Mouse (Mus musculus): ENCODE measurements at regions not wholly inside any gene's neighbourhood (a gene's known extent, or its start where the extent isn't known, plus 50 kb on each side); places are given as distances from the start of the nearest gene placed in this dataset.
A peak's percentile ranks its signal among the peaks of the same experiment; 100 is the strongest.

GRCm38 (mm10) chr1:76980498-76981152, 534.3 kb downstream of the Epha4 start:
- H3K9me3 ChIP-seq (replicated peaks; ENCODE audit: control insufficient read depth, low read length) = no peaks in the 10 kb centered on the region
- 52% methylated on average over 9 of the region's 9 CpGs for WGBS
- H3K4me3 ChIP-seq (ENCODE audit: low read depth, low read length) = no peak overlapping the region
- H3K27me3 ChIP-seq (ENCODE audit: control insufficient read depth, insufficient read depth, low read length) = no peaks in the 10 kb centered on the region
- H3K27ac ChIP-seq (ENCODE audit: low read depth) = 0 out of 2 replicates have a peak overlapping the region, but pooled peaks have one; percentile 13
- H3K9ac ChIP-seq (replicated peaks; ENCODE audit: low read depth, low read length) = no peak overlapping the region
- peak; percentile 44 for DNase-seq (ENCODE audit: low spot score)
- ATAC-seq (ENCODE audit: insufficient read depth, low read depth) = no peak
- H3K36me3 ChIP-seq (replicated peaks; ENCODE audit: control insufficient read depth, insufficient read depth, low read length) = no peaks in the 10 kb centered on the region
- TF ChIP-seq CTCF (IDR thresholded peaks at IDR 0.05; ENCODE audit: low read depth) = no peak
- TF ChIP-seq EP300 (IDR thresholded peaks at IDR 0.05; ENCODE audit: low read depth) = no peak
- peaks cover 8% of the 10 kb centered on the region; the same call in 1 of the 2 replicates for H3K4me1 ChIP-seq (ENCODE audit: control insufficient read depth, insufficient read depth)
- H3K4me2 ChIP-seq (ENCODE audit: low read depth, low read length) = no peak overlapping the region

DNA sequence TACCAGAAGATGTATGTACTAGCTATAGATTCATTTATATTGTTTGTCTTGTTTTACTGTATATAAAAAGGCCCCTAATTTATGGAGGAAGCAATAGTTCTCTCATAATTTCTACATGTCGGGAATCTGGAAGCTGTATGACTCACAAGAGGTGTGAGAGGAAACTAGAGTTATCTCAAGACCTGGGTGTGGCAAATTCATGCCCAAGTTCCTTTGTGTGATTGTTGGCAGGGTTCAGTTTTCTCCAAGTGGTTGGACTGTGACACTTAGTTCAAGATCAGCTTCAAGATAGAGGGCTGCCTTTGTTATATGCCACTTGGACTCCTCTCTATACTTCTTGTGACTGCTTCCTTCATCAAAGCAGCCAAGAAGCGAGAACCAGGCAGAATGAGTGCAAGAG, 521.1 kb downstream of the Epha4 start:
- no peak overlapping the region for H3K4me3 ChIP-seq (ENCODE audit: low read depth, low read length)
- no peak for TF ChIP-seq CTCF (IDR thresholded peaks at IDR 0.05; ENCODE audit: low read depth)
- TF ChIP-seq EP300 (IDR thresholded peaks at IDR 0.05; ENCODE audit: low read depth) = no peak
- WGBS = 65% methylated on average over 2 of the region's 2 CpGs
- H3K27me3 ChIP-seq (ENCODE audit: control insufficient read depth, insufficient read depth, low read length) = no peaks in the 10 kb centered on the region
- H3K4me2 ChIP-seq (ENCODE audit: low read depth, low read length) = no peak overlapping the region
- H3K36me3 ChIP-seq (replicated peaks; ENCODE audit: control insufficient read depth, insufficient read depth, low read length) = no peaks in the 10 kb centered on the region
- H3K9ac ChIP-seq (replicated peaks; ENCODE audit: low read depth, low read length) = no peak overlapping the region
- no peaks in the 10 kb centered on the region for H3K4me1 ChIP-seq (ENCODE audit: control insufficient read depth, insufficient read depth)
- ATAC-seq (ENCODE audit: insufficient read depth, low read depth) (no peak), DNase-seq (ENCODE audit: low spot score) (no peak)
- no peak overlapping the region for H3K27ac ChIP-seq (ENCODE audit: low read depth)
- H3K9me3 ChIP-seq (replicated peaks; ENCODE audit: control insufficient read depth, low read length) = no peaks in the 10 kb centered on the region

DNA sequence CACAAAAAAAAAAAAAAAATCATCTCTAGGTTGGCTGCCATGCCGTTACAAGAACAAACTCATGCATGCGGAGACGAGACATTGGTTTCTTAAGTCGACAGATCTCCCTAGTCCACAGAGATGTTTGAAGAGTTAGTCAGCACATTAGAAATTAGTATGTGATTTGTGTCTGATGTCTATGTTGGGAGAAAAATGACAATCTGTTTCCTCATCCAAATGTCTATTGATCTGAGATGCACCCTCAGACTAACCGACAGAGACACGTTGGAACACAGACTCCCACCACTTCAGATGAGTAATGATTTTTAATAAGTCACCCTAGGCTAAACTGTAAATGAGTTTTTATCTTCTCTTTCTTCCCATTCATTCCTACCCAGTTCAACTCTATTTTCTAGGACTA, 506.9 kb downstream of the Epha4 start:
- TF ChIP-seq EP300 (IDR thresholded peaks at IDR 0.05; ENCODE audit: low read depth) = no peak
- TF ChIP-seq CTCF (IDR thresholded peaks at IDR 0.05; ENCODE audit: low read depth) = no peak
- no peak overlapping the region for H3K27ac ChIP-seq (ENCODE audit: low read depth)
- 92% methylated on average over 6 of the region's 6 CpGs for WGBS
- no peak overlapping the region for H3K4me3 ChIP-seq (ENCODE audit: low read depth, low read length)
- DNase-seq (ENCODE audit: low spot score) (no peak), ATAC-seq (ENCODE audit: insufficient read depth, low read depth) (no peak)
- H3K27me3 ChIP-seq (ENCODE audit: control insufficient read depth, insufficient read depth, low read length) = no peaks in the 10 kb centered on the region
- H3K9me3 ChIP-seq (replicated peaks; ENCODE audit: control insufficient read depth, low read length) = no peaks in the 10 kb centered on the region
- no peak overlapping the region for H3K9ac ChIP-seq (replicated peaks; ENCODE audit: low read depth, low read length)
- no peaks in the 10 kb centered on the region for H3K36me3 ChIP-seq (replicated peaks; ENCODE audit: control insufficient read depth, insufficient read depth, low read length)
- no peak overlapping the region for H3K4me2 ChIP-seq (ENCODE audit: low read depth, low read length)
- H3K4me1 ChIP-seq (ENCODE audit: control insufficient read depth, insufficient read depth) = no peaks in the 10 kb centered on the region

- Histone ChIP-seq H3K4me2 (ENCODE audit: low read depth, low read length) (no peak overlapping the region), H3K36me3 (replicated peaks; ENCODE audit: control insufficient read depth, insufficient read depth, low read length) (no peaks in the 10 kb centered on the region), H3K4me1 (ENCODE audit: control insufficient read depth, insufficient read depth) (no peaks in the 10 kb centered on the region), H3K27ac (ENCODE audit: low read depth) (no peak overlapping the region), H3K4me3 (ENCODE audit: low read depth, low read length) (no peak overlapping the region), H3K9ac (replicated peaks; ENCODE audit: low read depth, low read length) (no peak overlapping the region), H3K27me3 (ENCODE audit: control insufficient read depth, insufficient read depth, low read length) (no peaks in the 10 kb centered on the region), H3K9me3 (replicated peaks; ENCODE audit: control insufficient read depth, low read length) (no peaks in the 10 kb centered on the region)
- DNase-seq (ENCODE audit: low spot score) (no peak), ATAC-seq (ENCODE audit: insufficient read depth, low read depth) (no peak)
- 71% methylated on average over 8 of the region's 8 CpGs for WGBS
- TF ChIP-seq CTCF (IDR thresholded peaks at IDR 0.05; ENCODE audit: low read depth) (no peak), EP300 (IDR thresholded peaks at IDR 0.05; ENCODE audit: low read depth) (no peak)
Measured at GRCm38 (mm10) chr1:77010608-77011214, 504.2 kb downstream of the Epha4 start.

- no peak overlapping the region for H3K27ac ChIP-seq (ENCODE audit: low read depth)
- no peaks in the 10 kb centered on the region for H3K27me3 ChIP-seq (ENCODE audit: control insufficient read depth, insufficient read depth, low read length)
- no peak for TF ChIP-seq CTCF (IDR thresholded peaks at IDR 0.05; ENCODE audit: low read depth)
- TF ChIP-seq EP300 (IDR thresholded peaks at IDR 0.05; ENCODE audit: low read depth) = no peak
- H3K4me1 ChIP-seq (ENCODE audit: control insufficient read depth, insufficient read depth) = no peaks in the 10 kb centered on the region
- no peaks in the 10 kb centered on the region for H3K36me3 ChIP-seq (replicated peaks; ENCODE audit: control insufficient read depth, insufficient read depth, low read length)
- DNase-seq (ENCODE audit: low spot score) = no peak
- no peak overlapping the region for H3K4me2 ChIP-seq (ENCODE audit: low read depth, low read length)
- H3K9me3 ChIP-seq (replicated peaks; ENCODE audit: control insufficient read depth, low read length) = no peaks in the 10 kb centered on the region
- H3K9ac ChIP-seq (replicated peaks; ENCODE audit: low read depth, low read length) = no peak overlapping the region
- ATAC-seq (ENCODE audit: insufficient read depth, low read depth) = no peak
- no peak overlapping the region for H3K4me3 ChIP-seq (ENCODE audit: low read depth, low read length)
- WGBS = 91% methylated on average over 4 of the region's 4 CpGs
Measured at GRCm38 (mm10) chr1:77027656-77028055, 487.2 kb downstream of the Epha4 start.

DNA sequence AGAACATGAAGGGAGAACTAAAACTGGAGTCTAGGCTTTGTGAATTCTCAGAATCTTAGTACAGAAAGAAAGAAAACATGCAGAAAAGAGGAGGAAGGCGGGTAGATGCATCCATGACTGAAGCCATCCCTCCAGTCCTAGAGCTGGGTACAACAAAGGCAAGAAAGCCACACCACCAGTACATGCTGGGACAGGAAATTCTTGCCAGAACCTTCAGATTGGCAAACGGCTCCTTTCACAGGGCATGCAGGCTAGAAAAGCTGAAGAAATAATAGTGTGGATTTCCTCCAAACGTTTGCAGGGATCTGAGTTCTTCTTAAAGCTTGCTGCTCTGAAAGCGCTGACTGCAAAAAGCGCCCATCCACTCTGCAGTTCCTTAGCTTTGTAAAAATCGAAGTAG, 486.7 kb downstream of the Epha4 start:
- no peaks in the 10 kb centered on the region for H3K36me3 ChIP-seq (replicated peaks; ENCODE audit: control insufficient read depth, insufficient read depth, low read length)
- H3K4me3 ChIP-seq (ENCODE audit: low read depth, low read length) = no peak overlapping the region
- H3K27me3 ChIP-seq (ENCODE audit: control insufficient read depth, insufficient read depth, low read length) = no peaks in the 10 kb centered on the region
- H3K4me2 ChIP-seq (ENCODE audit: low read depth, low read length) = no peak overlapping the region
- no peak overlapping the region for H3K27ac ChIP-seq (ENCODE audit: low read depth)
- TF ChIP-seq EP300 (IDR thresholded peaks at IDR 0.05; ENCODE audit: low read depth) (no peak), CTCF (IDR thresholded peaks at IDR 0.05; ENCODE audit: low read depth) (no peak)
- H3K4me1 ChIP-seq (ENCODE audit: control insufficient read depth, insufficient read depth) = no peaks in the 10 kb centered on the region
- H3K9me3 ChIP-seq (replicated peaks; ENCODE audit: control insufficient read depth, low read length) = no peaks in the 10 kb centered on the region
- ATAC-seq (ENCODE audit: insufficient read depth, low read depth) = no peak
- DNase-seq (ENCODE audit: low spot score) = no peak
- 76% methylated on average over 6 of the region's 6 CpGs for WGBS
- H3K9ac ChIP-seq (replicated peaks; ENCODE audit: low read depth, low read length) = no peak overlapping the region

Measured in heart, postnatal 0 days (tissue).